Mouse (Mus musculus) forebrain, embryonic 14.5 days (tissue): ENCODE results near the gene Mpp4. TPM values are rescaled to one million over a fixed set of nuclear protein-coding genes. Genes with fewer than 3 reads are reported as not detected.

Experiments used
- ATAC-seq: fragments of 200-750 bp; cut with Nextera tagmentation; 2 replicates; pipeline ENCODE4 v1.8.0; 2017; ENCODE audit warnings: mild to moderate bottlenecking, moderate library complexity
- DNase-seq: peaks from one replicate; pipeline ENCODE4 v3.0.0-alpha.2; 2015; ENCODE audit warnings: low spot score
- H3K27ac ChIP-seq: fragments of 300-500 bp; sonication (generic); 2 replicates; pipeline ENCODE4 v1.5.1; 2014; ENCODE audit warnings: low read depth, mild to moderate bottlenecking, control low read depth, low read length, moderate library complexity
- H3K27me3 ChIP-seq: fragments of 300-500 bp; sonication (generic); replicated peaks from 2 replicates; pipeline ENCODE4 v1.6.1; 2014; ENCODE audit warnings: low read length, control low read depth, mixed read lengths; ENCODE audit not compliant: control insufficient read depth, insufficient read depth
- H3K36me3 ChIP-seq: fragments of 300-500 bp; sonication (generic); 2 replicates; pipeline ENCODE4 v1.6.1; 2014; ENCODE audit warnings: low read length, control low read depth; ENCODE audit not compliant: control insufficient read depth, insufficient read depth
- H3K4me1 ChIP-seq: fragments of 300-500 bp; sonication (generic); 2 replicates; pipeline ENCODE4 v1.6.1; 2014; ENCODE audit warnings: antibody characterized with exemption, low read length, control low read depth; ENCODE audit not compliant: control insufficient read depth, insufficient read depth
- H3K4me2 ChIP-seq: fragments of 300-500 bp; sonication (generic); 2 replicates; pipeline ENCODE4 v1.6.1; 2014; ENCODE audit warnings: mild to moderate bottlenecking, control low read depth, low read length
- H3K4me3 ChIP-seq: fragments of 300-500 bp; sonication (generic); 2 replicates; pipeline ENCODE4 v1.5.1; 2014; ENCODE audit warnings: low read depth, low read length, control low read depth
- H3K9ac ChIP-seq: fragments of 300-500 bp; sonication (generic); 2 replicates; pipeline ENCODE4 v1.6.1; 2014; ENCODE audit warnings: mild to moderate bottlenecking, low read length, control low read depth, moderate library complexity
- H3K9me3 ChIP-seq: fragments of 300-500 bp; sonication (generic); replicated peaks from 2 replicates; pipeline ENCODE4 v1.6.1; 2016; ENCODE audit warnings: low read length, control low read depth, mixed read lengths; ENCODE audit not compliant: control insufficient read depth
- WGBS: fragments of 180-500 bp; shearing (Covaris S2); extraction: QIAGEN DNeasy Blood & Tissue Kit; methylation state at CpG from one replicate; pipeline ENCODE4 v1.1.7; 2014; 5-methylcytosine and 5-hydroxymethylcytosine counted together
- polyA plus RNA-seq: library from polyadenylated mRNA; unstranded; fragments of >200 nt; fragmentation: Nextera tagmentation; extraction: Ambion mirVana; gene quantifications from 2 replicates; pipeline ENCODE4 v1.2.1, GENCODE M21; 2014

Gene Mpp4
- polyA plus RNA-seq, 1 experiment from 2014 or later, result 0.60 TPM

DNA sequence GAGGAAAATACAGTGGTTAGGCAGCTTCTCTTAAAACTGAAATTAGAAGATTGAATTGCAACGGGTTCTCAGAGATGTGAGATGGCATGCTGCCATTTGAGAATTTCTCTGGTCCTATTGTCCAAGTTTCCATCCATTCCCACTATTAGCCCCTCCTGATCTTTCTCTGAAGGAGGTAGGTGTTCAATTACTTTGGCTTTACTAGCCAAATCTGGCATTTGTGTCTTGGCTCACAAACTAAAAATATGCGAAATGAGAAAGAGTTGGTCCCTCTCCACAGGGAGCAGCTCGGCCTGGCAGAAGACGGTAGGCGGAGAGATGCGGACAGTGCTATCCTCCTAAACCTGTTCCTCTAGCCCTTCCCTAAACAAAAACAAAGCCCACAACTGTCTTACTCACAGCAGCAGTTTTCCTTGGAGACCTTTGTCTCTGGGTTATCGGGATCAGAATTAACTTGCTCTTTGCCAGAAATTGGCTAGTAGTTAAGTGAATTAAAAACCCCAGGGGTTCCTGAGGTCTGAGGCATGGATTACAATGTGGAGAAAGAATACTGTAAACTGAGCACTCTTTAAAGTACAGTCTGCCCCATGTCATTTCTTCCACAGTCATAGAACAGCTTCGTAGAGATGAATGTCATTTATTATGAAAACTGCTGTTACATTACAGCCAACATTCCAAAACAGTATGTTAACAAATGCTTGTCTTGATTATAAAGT is 722 bp downstream of the Mpp4 start:
- no peak for ATAC-seq
- no peak overlapping the region for H3K4me2 ChIP-seq
- no peak for DNase-seq
- no peak overlapping the region for H3K4me3 ChIP-seq
- H3K9ac ChIP-seq, result no peak overlapping the region
- peaks cover 18% of the 10 kb centered on the region for H3K36me3 ChIP-seq
- no peaks in the 10 kb centered on the region for H3K27me3 ChIP-seq
- 27% methylated on average over 8 of the region's 8 CpGs for WGBS
- 0 out of 2 replicates have a peak, but pooled peaks cover 3% of the 10 kb centered on the region for H3K4me1 ChIP-seq
- H3K27ac ChIP-seq, result no peak overlapping the region
- H3K9me3 ChIP-seq, result no peaks in the 10 kb centered on the region

DNA sequence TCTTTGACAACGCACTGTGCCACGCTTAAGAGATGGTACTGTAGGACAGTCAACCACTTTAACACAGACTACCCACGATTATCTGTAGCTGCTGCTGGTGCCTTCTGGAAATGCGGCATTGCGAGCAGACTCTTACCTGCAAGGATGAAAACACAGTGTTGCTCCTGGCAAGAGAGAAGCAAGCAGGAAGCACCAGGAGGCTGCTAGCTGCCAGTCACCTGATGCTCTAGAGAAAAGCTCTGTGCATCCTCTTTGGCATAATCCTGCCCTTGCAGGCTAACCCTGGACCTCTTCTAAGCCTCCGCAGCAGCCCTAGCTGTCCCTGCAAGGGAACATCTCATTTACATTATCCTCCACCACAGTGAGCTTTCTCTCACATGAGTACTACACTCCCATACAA is 1.8 kb downstream of the Mpp4 start:
- H3K4me2 ChIP-seq, result no peak overlapping the region
- ATAC-seq, result no peak
- H3K9me3 ChIP-seq, result no peaks in the 10 kb centered on the region
- no peak for DNase-seq
- H3K4me3 ChIP-seq, result no peak overlapping the region
- H3K9ac ChIP-seq, result no peak overlapping the region
- peaks cover 13% of the 10 kb centered on the region; the same call in 1 of the 2 replicates for H3K36me3 ChIP-seq
- H3K27me3 ChIP-seq, result no peaks in the 10 kb centered on the region
- WGBS, result 71% methylated on average over 6 of the region's 6 CpGs
- H3K27ac ChIP-seq, result no peak overlapping the region
- H3K4me1 ChIP-seq, result 0 out of 2 replicates have a peak, but pooled peaks cover 3% of the 10 kb centered on the region

DNA sequence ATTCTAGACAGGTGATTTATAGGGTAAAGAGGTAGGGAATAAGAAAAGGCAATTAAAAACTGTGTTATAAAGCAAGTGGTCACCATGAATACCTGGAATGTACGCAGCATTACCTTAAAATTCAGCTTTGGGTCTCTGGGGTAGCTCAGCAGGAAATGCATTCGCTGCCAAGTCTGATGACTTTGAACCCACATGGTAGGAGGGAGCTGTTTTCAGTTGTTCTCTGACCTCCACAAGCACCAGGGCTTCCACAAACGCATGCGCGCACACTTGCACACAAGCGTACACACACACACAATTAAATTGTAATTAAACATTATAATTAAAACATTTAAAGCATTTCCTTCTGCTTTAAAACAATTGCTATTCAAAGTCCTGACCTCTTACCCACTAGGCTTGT is 2.3 kb downstream of the Mpp4 start:
- H3K4me2 ChIP-seq, result no peak overlapping the region
- no peaks in the 10 kb centered on the region for H3K9me3 ChIP-seq
- DNase-seq (no peak), ATAC-seq (no peak)
- H3K36me3 ChIP-seq, result peaks cover 11% of the 10 kb centered on the region; the same call in 1 of the 2 replicates
- 0 out of 2 replicates have a peak, but pooled peaks cover 3% of the 10 kb centered on the region for H3K4me1 ChIP-seq
- no peaks in the 10 kb centered on the region for H3K27me3 ChIP-seq
- H3K9ac ChIP-seq, result no peak overlapping the region
- H3K27ac ChIP-seq, result no peak overlapping the region
- WGBS, result 84% methylated on average over 6 of the region's 6 CpGs
- no peak overlapping the region for H3K4me3 ChIP-seq

DNA sequence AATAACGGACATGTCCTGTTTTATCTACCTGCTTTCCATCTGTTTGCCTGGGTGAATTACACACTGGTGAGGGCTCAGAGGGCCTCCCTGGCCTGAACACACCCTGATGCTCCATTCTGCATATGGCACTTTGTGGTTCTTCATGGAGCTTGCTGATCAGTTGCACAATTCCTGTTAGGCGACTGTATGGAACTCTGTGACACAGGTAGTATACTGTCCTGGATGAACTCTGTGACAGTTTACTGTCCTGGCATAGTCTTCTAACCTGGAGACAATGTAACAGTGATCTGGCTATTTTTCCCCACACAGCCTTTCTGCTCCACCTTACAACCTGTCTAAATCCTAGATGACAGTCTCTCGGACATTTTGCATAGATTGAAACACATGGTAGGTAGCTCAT is 4.1 kb downstream of the Mpp4 start:
- Histone ChIP-seq H3K27ac (no peak overlapping the region), H3K4me1 (0 out of 2 replicates have a peak, but pooled peaks cover 3% of the 10 kb centered on the region), H3K9me3 (no peaks in the 10 kb centered on the region), H3K9ac (no peak overlapping the region), H3K4me2 (no peak overlapping the region), H3K36me3 (peaks cover 8% of the 10 kb centered on the region; the same call in 1 of the 2 replicates), H3K4me3 (no peak overlapping the region), H3K27me3 (no peaks in the 10 kb centered on the region)
- DNase-seq (no peak), ATAC-seq (no peak)
- WGBS, result 84% methylated on average over 3 of the region's 3 CpGs

DNA sequence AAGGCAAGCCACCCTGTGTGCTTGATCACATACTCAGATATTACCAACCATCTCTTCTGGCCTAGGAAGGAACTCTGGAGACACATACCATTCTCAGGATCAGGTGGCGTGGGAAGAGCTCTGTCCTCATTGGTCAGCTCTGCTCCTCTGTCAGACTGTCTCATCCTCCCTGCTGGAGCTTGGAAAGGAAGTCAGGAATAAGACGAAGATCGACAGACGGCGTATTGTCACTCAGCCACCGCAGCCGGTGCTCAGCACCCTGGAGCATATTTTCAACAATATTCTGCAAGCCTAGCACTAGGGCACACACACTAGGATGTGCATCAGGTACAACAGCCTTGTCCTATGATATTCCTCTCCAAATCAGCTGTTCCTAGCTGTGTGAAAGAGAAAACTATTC is 4.7 kb downstream of the Mpp4 start:
- no peaks in the 10 kb centered on the region for H3K4me1 ChIP-seq
- H3K9ac ChIP-seq, result no peak overlapping the region
- no peak overlapping the region for H3K27ac ChIP-seq
- H3K9me3 ChIP-seq, result no peaks in the 10 kb centered on the region
- no peaks in the 10 kb centered on the region for H3K27me3 ChIP-seq
- 83% methylated on average over 7 of the region's 7 CpGs for WGBS
- H3K36me3 ChIP-seq, result peaks cover 8% of the 10 kb centered on the region; the same call in 1 of the 2 replicates
- ATAC-seq (no peak), DNase-seq (no peak)
- H3K4me2 ChIP-seq, result no peak overlapping the region
- no peak overlapping the region for H3K4me3 ChIP-seq

DNA sequence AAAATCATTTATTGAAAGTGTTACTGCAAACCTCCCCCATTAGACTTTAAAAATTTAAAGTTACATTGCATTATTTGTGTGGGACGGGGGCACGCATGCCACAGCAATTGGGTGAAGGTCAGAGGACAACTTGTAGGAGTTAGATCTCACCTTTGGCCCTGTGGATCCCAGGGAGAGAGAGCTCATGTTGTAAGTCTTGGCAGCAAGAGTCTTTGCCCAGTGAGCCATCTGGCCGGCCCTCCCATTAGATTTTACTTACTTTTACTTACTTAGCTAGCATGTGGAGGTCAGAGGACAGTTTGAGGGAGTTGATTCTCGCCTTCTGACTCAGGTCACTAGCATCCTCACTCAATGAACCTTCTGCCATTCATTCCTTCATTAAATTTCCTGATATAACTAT is 5.3 kb downstream of the Mpp4 start:
- Histone ChIP-seq H3K4me2 (no peak overlapping the region), H3K9me3 (no peaks in the 10 kb centered on the region), H3K9ac (no peak overlapping the region), H3K27me3 (no peaks in the 10 kb centered on the region), H3K27ac (no peak overlapping the region), H3K36me3 (0 out of 2 replicates have a peak, but pooled peaks cover 1% of the 10 kb centered on the region), H3K4me3 (no peak overlapping the region), H3K4me1 (no peaks in the 10 kb centered on the region)
- ATAC-seq (no peak), DNase-seq (no peak)
- WGBS, result 91% methylated on average over 4 of the region's 4 CpGs

DNA sequence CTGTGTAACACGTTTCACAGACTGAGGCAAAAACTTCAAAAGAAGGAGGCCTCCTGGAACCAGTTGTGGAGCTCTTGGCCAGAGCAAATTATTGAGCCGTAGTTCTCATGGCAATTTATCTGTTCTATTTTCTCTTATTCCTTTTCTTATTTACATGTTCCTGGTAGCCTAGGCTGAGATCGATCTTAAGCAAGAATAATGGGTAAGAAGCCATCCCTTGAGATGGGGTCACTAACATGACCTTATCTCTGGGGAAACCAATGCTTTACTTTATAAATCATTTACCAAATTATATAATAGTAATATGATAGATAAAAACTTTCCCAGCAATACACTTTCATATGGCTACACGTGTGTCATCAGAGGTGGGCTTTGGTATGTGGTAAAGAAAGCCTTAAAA is 10.8 kb downstream of the Mpp4 start:
- DNase-seq (no peak), ATAC-seq (no peak)
- H3K27me3 ChIP-seq, result no peaks in the 10 kb centered on the region
- H3K9ac ChIP-seq, result no peak overlapping the region
- no peaks in the 10 kb centered on the region for H3K9me3 ChIP-seq
- no peaks in the 10 kb centered on the region for H3K4me1 ChIP-seq
- no peaks in the 10 kb centered on the region for H3K36me3 ChIP-seq
- no peak overlapping the region for H3K27ac ChIP-seq
- H3K4me2 ChIP-seq, result no peak overlapping the region
- no peak overlapping the region for H3K4me3 ChIP-seq
- WGBS, result 83% methylated on average over 4 of the region's 4 CpGs

DNA sequence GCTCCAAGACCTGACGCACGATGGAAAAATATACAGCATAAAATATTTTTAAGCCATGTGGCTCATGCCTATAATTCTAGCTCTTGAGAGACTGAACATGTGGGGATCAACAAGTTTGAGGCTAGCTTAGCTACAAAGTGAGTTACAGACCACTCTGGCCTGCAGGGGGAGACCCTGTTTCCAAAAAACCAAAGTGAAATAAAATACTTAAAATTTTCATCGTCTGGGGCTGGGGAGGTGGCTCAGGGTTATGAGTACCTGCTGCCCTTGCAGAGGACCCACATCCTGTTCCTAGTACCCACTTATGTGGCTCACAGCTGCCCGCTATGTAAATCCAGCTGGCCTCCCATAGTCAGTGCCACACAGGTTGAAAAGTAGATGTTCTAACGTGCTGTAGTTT is 12.6 kb downstream of the Mpp4 start:
- Histone ChIP-seq H3K9me3 (no peaks in the 10 kb centered on the region), H3K4me2 (no peak overlapping the region), H3K27me3 (no peaks in the 10 kb centered on the region), H3K36me3 (no peaks in the 10 kb centered on the region), H3K4me3 (no peak overlapping the region), H3K27ac (no peak overlapping the region), H3K4me1 (no peaks in the 10 kb centered on the region), H3K9ac (no peak overlapping the region)
- no peak for ATAC-seq
- no peak for DNase-seq
- 85% methylated on average over 5 of the region's 5 CpGs for WGBS

DNA sequence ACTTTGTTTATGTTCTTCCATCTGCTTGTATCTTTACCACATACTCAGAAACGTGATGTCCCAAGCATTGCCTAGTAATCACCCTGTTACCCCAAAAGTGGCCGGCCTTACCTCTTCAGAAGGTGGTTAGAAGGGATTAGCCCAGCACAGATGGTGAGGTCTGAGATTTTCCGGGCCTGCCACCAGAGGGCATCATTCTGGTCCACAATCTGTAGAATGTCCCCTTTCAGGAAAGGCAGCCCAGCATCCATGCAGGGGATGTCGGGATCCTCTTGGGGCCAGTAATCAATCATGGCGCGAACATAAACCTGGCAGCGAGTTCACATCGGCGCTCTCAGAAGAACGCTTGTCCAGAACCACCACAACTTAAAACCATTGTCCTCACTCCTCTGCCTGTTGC is 18.6 kb downstream of the Mpp4 start:
- H3K36me3 ChIP-seq, result no peaks in the 10 kb centered on the region
- H3K4me2 ChIP-seq, result no peak overlapping the region
- WGBS, result 77% methylated on average over 10 of the region's 10 CpGs
- no peak overlapping the region for H3K9ac ChIP-seq
- no peaks in the 10 kb centered on the region for H3K9me3 ChIP-seq
- H3K4me3 ChIP-seq, result no peak overlapping the region
- H3K4me1 ChIP-seq, result no peaks in the 10 kb centered on the region
- DNase-seq (no peak), ATAC-seq (no peak)
- H3K27me3 ChIP-seq, result no peaks in the 10 kb centered on the region
- no peak overlapping the region for H3K27ac ChIP-seq
